Mouse (Mus musculus) myocyte (in vitro differentiated cells): ENCODE measurements around the gene Cerkl. TPM values are rescaled to one million over a fixed set of nuclear protein-coding genes. Genes with fewer than 3 reads are reported as not detected.

ENCODE experiments used
- H3K27me3 ChIP-seq: one replicate; pipeline ENCODE4 v1.6.1; 2011; ENCODE audit not compliant: control insufficient read depth, insufficient read depth, insufficient read length
- H3K36me3 ChIP-seq: one replicate; pipeline ENCODE4 v1.6.1; 2011; ENCODE audit not compliant: control insufficient read depth, insufficient read depth
- H3K4me2 ChIP-seq: one replicate; pipeline ENCODE4 v1.6.1; 2011; ENCODE audit warnings: low read depth, control low read depth
- H3K4me3 ChIP-seq: one replicate; pipeline ENCODE4 v1.5.1; 2011; ENCODE audit warnings: mild to moderate bottlenecking, control low read depth, moderate library complexity
- H3K79me2 ChIP-seq: one replicate; pipeline ENCODE4 v1.6.1; 2011; ENCODE audit not compliant: control insufficient read depth, insufficient read depth
- H3ac ChIP-seq: one replicate; pipeline ENCODE4 v1.6.1; 2011; ENCODE audit not compliant: control insufficient read depth, insufficient read length
- CEBPB ChIP-seq: IDR thresholded peaks from 2 replicates; pipeline ENCODE4 v1.6.1; 2011; ENCODE audit warnings: mild to moderate bottlenecking, moderate library complexity; ENCODE audit not compliant: poor library complexity, insufficient read depth, severe bottlenecking
- E2F4 ChIP-seq: IDR thresholded peaks from one replicate; pipeline ENCODE4 v1.6.1; 2011; ENCODE audit warnings: mild to moderate bottlenecking, control low read depth, moderate library complexity; ENCODE audit not compliant: insufficient read depth
- MAX ChIP-seq: IDR thresholded peaks from one replicate; pipeline ENCODE4 v1.6.1; 2011; ENCODE audit warnings: low read depth, mild to moderate bottlenecking, control low read depth
- MYOD1 ChIP-seq, 3 experiments: IDR thresholded peaks; one replicate each; pipeline ENCODE4 v1.6.1; 2011; ENCODE audit warnings: control low read depth in 2 of 3, low read depth in 2 of 3, mild to moderate bottlenecking in 2 of 3, moderate library complexity in 1 of 3; ENCODE audit not compliant: insufficient read length in 2 of 3, control insufficient read depth in 1 of 3
- MYOG ChIP-seq, 3 experiments: IDR thresholded peaks; one replicate each; pipeline ENCODE4 v1.6.1; 2011; ENCODE audit warnings: control low read depth in 2 of 3, low read depth in 2 of 3, mild to moderate bottlenecking in 2 of 3; ENCODE audit not compliant: insufficient read length in 2 of 3, control insufficient read depth in 1 of 3, insufficient read depth in 1 of 3
- POLR2A ChIP-seq: IDR thresholded peaks from one replicate; pipeline ENCODE4 v1.6.1; 2011; ENCODE audit warnings: low read depth, mild to moderate bottlenecking, control low read depth, moderate library complexity; ENCODE audit not compliant: insufficient read length
- POLR2AphosphoS2 ChIP-seq: IDR thresholded peaks from one replicate; pipeline ENCODE4 v1.6.1; 2011; ENCODE audit warnings: low read depth, control low read depth; ENCODE audit not compliant: insufficient read length
- REST ChIP-seq: IDR thresholded peaks from one replicate; pipeline ENCODE4 v1.6.1; 2011; ENCODE audit warnings: mild to moderate bottlenecking, control low read depth, moderate library complexity; ENCODE audit not compliant: insufficient read depth, insufficient read length
- SRF ChIP-seq: IDR thresholded peaks from one replicate; pipeline ENCODE4 v1.6.1; 2011; ENCODE audit warnings: low read depth; ENCODE audit not compliant: control insufficient read depth, insufficient read length
- TCF12 ChIP-seq: IDR thresholded peaks from one replicate; pipeline ENCODE4 v1.6.1; 2011; ENCODE audit warnings: mild to moderate bottlenecking, control low read depth; ENCODE audit not compliant: poor library complexity, insufficient read depth, severe bottlenecking
- TCF3 ChIP-seq: IDR thresholded peaks from one replicate; pipeline ENCODE4 v1.6.1; 2011; ENCODE audit warnings: low read depth, control low read depth; ENCODE audit not compliant: insufficient read length
- USF1 ChIP-seq: IDR thresholded peaks from one replicate; pipeline ENCODE4 v1.6.1; 2011; ENCODE audit warnings: low read depth, mild to moderate bottlenecking, control low read depth, moderate library complexity
- polyA plus RNA-seq: library from polyadenylated mRNA; unstranded; fragments of >200 nt; fragmentation: generic; extraction: Trizol; gene quantifications from one replicate; pipeline ENCODE4 v1.2.1, GENCODE M21; 2012; ENCODE audit warnings: missing spikeins

Gene Cerkl
- polyA plus RNA-seq, 1 experiment = not detected

DNA sequence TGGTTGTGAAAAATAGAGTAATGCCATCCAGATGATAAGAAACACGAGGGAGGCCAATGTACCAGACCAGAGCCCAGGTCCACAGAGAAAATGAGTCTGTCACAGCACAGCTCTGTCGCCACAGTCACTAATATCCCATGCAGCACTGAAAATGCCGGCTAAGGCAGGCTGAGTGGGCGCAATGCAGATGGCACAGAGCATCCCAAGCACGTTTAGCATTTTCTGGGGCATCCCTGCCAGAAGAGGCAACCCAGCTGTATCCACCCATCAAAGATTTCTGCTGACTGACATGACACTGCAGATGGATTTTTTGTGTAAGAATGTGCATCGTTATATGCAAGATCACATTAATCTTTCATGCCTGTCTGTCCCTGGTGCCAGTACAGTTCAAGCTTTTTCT, 94.6 kb downstream of the Cerkl start:
- TF ChIP-seq MYOD1 (IDR thresholded peaks at IDR 0.05; ENCODE audit: control insufficient read depth in 1 of 3, insufficient read length in 2 of 3, low read depth in 2 of 3) (peak in 1 of 3 experiments; percentile 30), CEBPB (no peak)
- Histone ChIP-seq H3K79me2 (no peaks in the 10 kb centered on the region), H3K4me2 (no peak overlapping the region), H3K27me3 (no peaks in the 10 kb centered on the region), H3K36me3 (no peaks in the 10 kb centered on the region), H3ac (no peak overlapping the region), H3K4me3 (no peak overlapping the region)

GRCm38 (mm10) chr2:79357835-79358234, 98.8 kb downstream of the Cerkl start:
- Histone ChIP-seq H3K4me3 (no peak overlapping the region), H3K27me3 (no peaks in the 10 kb centered on the region), H3ac (no peak overlapping the region), H3K36me3 (no peaks in the 10 kb centered on the region), H3K79me2 (no peaks in the 10 kb centered on the region), H3K4me2 (no peak overlapping the region)
- TF ChIP-seq POLR2A = no peak
- no peak for TF ChIP-seq MYOD1 (IDR thresholded peaks at IDR 0.05; ENCODE audit: control insufficient read depth in 1 of 3, insufficient read length in 2 of 3, low read depth in 2 of 3)
- no peak for TF ChIP-seq E2F4
- TF ChIP-seq REST = no peak
- TF ChIP-seq MAX = no peak

DNA sequence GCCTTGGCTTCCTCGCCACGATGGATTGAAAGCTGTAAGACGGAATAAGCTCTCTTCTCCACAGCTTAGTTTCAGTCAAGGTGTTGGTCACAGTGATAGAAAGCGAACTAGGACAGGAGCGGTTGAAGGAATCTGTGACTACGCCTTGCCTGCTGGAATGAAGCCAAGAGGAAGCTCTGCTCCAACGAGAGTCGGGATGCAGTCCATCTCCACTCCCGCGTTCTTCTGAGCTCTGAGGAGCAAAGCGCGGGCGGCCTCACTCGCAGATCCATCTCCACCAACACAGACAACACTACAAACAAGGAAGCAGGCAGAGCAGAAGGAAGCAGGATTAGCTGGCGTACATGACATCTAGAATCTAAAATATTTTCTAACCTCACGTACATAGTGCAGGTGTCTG, 101.8 kb downstream of the Cerkl start:
- H3K36me3 ChIP-seq = no peaks in the 10 kb centered on the region
- no peak overlapping the region for H3K4me3 ChIP-seq
- no peak overlapping the region for H3K4me2 ChIP-seq
- H3K27me3 ChIP-seq = no peaks in the 10 kb centered on the region
- no peaks in the 10 kb centered on the region for H3K79me2 ChIP-seq
- H3ac ChIP-seq = no peak overlapping the region
- no peak for TF ChIP-seq USF1
- TF ChIP-seq SRF = no peak
- no peak for TF ChIP-seq TCF12
- TF ChIP-seq MYOD1 (IDR thresholded peaks at IDR 0.05; ENCODE audit: control insufficient read depth in 1 of 3, insufficient read length in 2 of 3, low read depth in 2 of 3) = no peak
- no peak for TF ChIP-seq REST
- no peak for TF ChIP-seq POLR2A
- TF ChIP-seq TCF3 = no peak
- no peak for TF ChIP-seq E2F4
- TF ChIP-seq CEBPB = no peak
- no peak for TF ChIP-seq MAX
- no peak for TF ChIP-seq MYOG (IDR thresholded peaks at IDR 0.05; ENCODE audit: control insufficient read depth in 1 of 3, insufficient read depth in 1 of 3, insufficient read length in 2 of 3, low read depth in 2 of 3)
- TF ChIP-seq POLR2AphosphoS2 = no peak

GRCm38 (mm10) chr2:79352100-79352802, 104.3 kb downstream of the Cerkl start:
- H3K36me3 ChIP-seq = no peaks in the 10 kb centered on the region
- H3K4me2 ChIP-seq = no peak overlapping the region
- H3K27me3 ChIP-seq = no peaks in the 10 kb centered on the region
- TF ChIP-seq E2F4 (no peak), POLR2AphosphoS2 (no peak), REST (no peak), SRF (no peak), POLR2A (no peak), USF1 (no peak), MYOG (IDR thresholded peaks at IDR 0.05; ENCODE audit: control insufficient read depth in 1 of 3, insufficient read depth in 1 of 3, insufficient read length in 2 of 3, low read depth in 2 of 3) (no peak), TCF12 (no peak), MAX (no peak), MYOD1 (IDR thresholded peaks at IDR 0.05; ENCODE audit: control insufficient read depth in 1 of 3, insufficient read length in 2 of 3, low read depth in 2 of 3) (no peak), CEBPB (no peak), TCF3 (no peak)
- no peak overlapping the region for H3K4me3 ChIP-seq
- no peaks in the 10 kb centered on the region for H3K79me2 ChIP-seq
- H3ac ChIP-seq = no peak overlapping the region

DNA sequence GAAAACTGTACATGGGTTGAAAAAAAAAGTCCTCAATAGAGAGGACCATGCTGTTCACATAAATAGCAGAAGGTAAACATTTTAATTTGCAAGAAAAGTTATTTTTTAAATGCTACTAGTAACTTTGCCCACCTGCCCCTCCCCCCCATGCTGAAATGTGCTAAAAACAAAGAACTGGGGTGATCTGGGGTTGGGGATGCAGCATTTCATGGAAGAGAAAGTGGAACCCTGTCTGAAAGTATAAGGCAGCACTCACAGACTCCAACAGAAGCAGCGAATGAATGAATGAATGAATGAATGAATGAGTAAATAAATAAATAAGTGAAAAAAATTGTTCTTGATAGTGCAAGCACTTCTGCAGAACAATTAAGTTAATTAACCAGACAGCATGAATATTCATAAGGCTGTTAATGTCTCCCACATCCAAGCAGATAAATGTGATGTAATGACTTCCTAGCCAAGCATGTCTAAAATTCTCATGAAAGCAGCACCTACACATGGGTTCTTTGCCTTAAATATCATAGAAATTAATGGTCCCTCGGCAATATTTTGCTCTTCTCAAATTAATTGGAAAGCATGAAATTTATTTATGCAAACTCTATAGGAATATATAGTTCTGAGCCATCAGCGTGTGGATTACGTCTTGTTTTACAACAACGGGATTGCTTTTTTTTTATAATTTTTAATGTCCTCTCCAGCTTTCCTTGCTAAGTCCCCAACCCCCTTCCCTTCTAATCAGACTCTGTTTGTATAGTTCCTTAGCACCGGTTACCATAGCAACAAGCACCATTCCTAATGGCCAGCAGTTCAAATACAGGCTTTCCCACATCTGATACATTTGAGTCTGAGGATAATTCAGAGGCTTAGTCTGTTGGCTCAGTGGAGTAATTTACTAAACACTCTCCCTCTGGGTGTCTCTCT, 105.1 kb downstream of the Cerkl start:
- Histone ChIP-seq H3K79me2 (no peaks in the 10 kb centered on the region), H3K36me3 (no peaks in the 10 kb centered on the region), H3K4me3 (no peak overlapping the region), H3K27me3 (no peaks in the 10 kb centered on the region), H3ac (no peak overlapping the region), H3K4me2 (no peak overlapping the region)
- no peak for TF ChIP-seq REST
- TF ChIP-seq MYOG (IDR thresholded peaks at IDR 0.05; ENCODE audit: control insufficient read depth in 1 of 3, insufficient read depth in 1 of 3, insufficient read length in 2 of 3, low read depth in 2 of 3) = no peak
- TF ChIP-seq E2F4 = no peak
- no peak for TF ChIP-seq POLR2AphosphoS2
- TF ChIP-seq MAX = no peak
